Mouse (Mus musculus): ENCODE measurements around the gene Gabpb2.

- TF ChIP-seq CTCF (IDR thresholded peaks at IDR 0.05; ENCODE audit: low read depth), result no peak
- TF ChIP-seq EP300 (IDR thresholded peaks at IDR 0.05; ENCODE audit: low read depth), result no peak
Observed at GRCm38 (mm10) chr3:95141474-95141873, 76.2 kb downstream of the Gabpb2 start.
